Mouse (Mus musculus) heart, postnatal 36 days (tissue): ENCODE measurements at regions not wholly inside any gene's neighbourhood (a gene's known extent, or its start where the extent isn't known, plus 50 kb on each side); places are given as distances from the start of the nearest gene placed in this dataset.
"Not testable (repeated sequence)": the region's sequence is repeated elsewhere in the genome, so short reads cannot be mapped to it uniquely, and the experiment has no call there.

Experiments
- DNase-seq, 2 experiments: peaks; one replicate each; pipeline ENCODE4 v3.0.0; 2021 to 2022
- intact Hi-C: fragments of 180-260 bp; cut with DNase I; formaldehyde crosslinking; loops from one replicate; pipeline ENCODE4 v1.15.1; 2025

- DNase-seq, intact Hi-C loops: not testable (repeated sequence)
Observed at GRCm38 (mm10) chr6:3201507-3201906, 197.9 kb downstream of the Samd9l start.

- intact Hi-C loops, result no loop called here
- peak in 1 of 2 experiments; percentile 66 for DNase-seq
Observed at GRCm38 (mm10) chr6:3201107-3201506, 198.3 kb downstream of the Samd9l start.

GRCm38 (mm10) chr6:3200586-3200985 is 198.8 kb downstream of the Samd9l start:
- DNase-seq, result peak; percentile 71 to 80
- intact Hi-C loops, result not testable (repeated sequence)

GRCm38 (mm10) chr6:3192424-3192820 is 206.9 kb downstream of the Samd9l start:
- DNase-seq, intact Hi-C loops: not testable (repeated sequence)

- intact Hi-C loops, DNase-seq: not testable (repeated sequence)
Observed at GRCm38 (mm10) chr6:3191695-3192423, 207.5 kb downstream of the Samd9l start.

GRCm38 (mm10) chr6:3183819-3184199 is 215.6 kb downstream of the Samd9l start:
- intact Hi-C loops, result no loop called here
- DNase-seq, result peak; percentile 64 to 78

- peak; percentile 43 to 53 for DNase-seq
- intact Hi-C loops, result no loop called here
Observed at GRCm38 (mm10) chr6:3182889-3183818, 216.2 kb downstream of the Samd9l start.

GRCm38 (mm10) chr6:3182424-3182841 is 216.9 kb downstream of the Samd9l start:
- DNase-seq, intact Hi-C loops: not testable (repeated sequence)

GRCm38 (mm10) chr6:3179603-3180348 is 219.6 kb downstream of the Samd9l start:
- DNase-seq, intact Hi-C loops: not testable (repeated sequence)

- intact Hi-C loops, DNase-seq: not testable (repeated sequence)
Observed at GRCm38 (mm10) chr6:3169479-3169878, 229.9 kb downstream of the Samd9l start.

- not testable (repeated sequence) for DNase-seq
Observed at GRCm38 (mm10) chr6:3166149-3166548, 233.2 kb downstream of the Samd9l start.

GRCm38 (mm10) chr6:3151901-3152300 is 247.5 kb downstream of the Samd9l start:
- DNase-seq, intact Hi-C loops: not testable (repeated sequence)

More at GRCm38 (mm10) chr6:3166149-3166548, 233.2 kb downstream of the Samd9l start:
- intact Hi-C loops, result not testable (repeated sequence)

GRCm38 (mm10) chr6:3137823-3138222 is 261.5 kb downstream of the Samd9l start:
- DNase-seq, intact Hi-C loops: not testable (repeated sequence)

- DNase-seq, intact Hi-C loops: not testable (repeated sequence)
Observed at GRCm38 (mm10) chr6:3133763-3134162, 265.6 kb downstream of the Samd9l start.

GRCm38 (mm10) chr6:3116296-3116695 is 283.1 kb downstream of the Samd9l start:
- DNase-seq, intact Hi-C loops: not testable (repeated sequence)
